Mouse (Mus musculus) monocyte, adult 5-6 weeks (primary cell): ENCODE measurements around the gene Dbh. TPM values are rescaled to one million over a fixed set of nuclear protein-coding genes. Genes with fewer than 3 reads are reported as not detected.

Experiments used
- ATAC-seq: fragments of 153-309, 156-312 bp; replicated peaks from 2 replicates; pipeline ENCODE4 v1.8.0; 2017; ENCODE audit warnings: mild to moderate bottlenecking; ENCODE audit not compliant: low TSS enrichment, insufficient number of reproducible peaks, severe bottlenecking, poor library complexity, low FRiP score
- total RNA-seq: library from RNA; stranded (forward); fragments of 200-1000, 200-491, 200-594 nt; gene quantifications from 3 replicates; pipeline ENCODE4 v1.2.3, GENCODE M21; 2017

Dbh gene
- total RNA-seq, 1 experiment from 2014 or later: not detected

- no peak for ATAC-seq
Measured at GRCm38 (mm10) chr2:27156596-27156995, 8.4 kb upstream of the Dbh start.

- no peak for ATAC-seq
Measured at GRCm38 (mm10) chr2:27161526-27161925, 3.5 kb upstream of the Dbh start.

DNA sequence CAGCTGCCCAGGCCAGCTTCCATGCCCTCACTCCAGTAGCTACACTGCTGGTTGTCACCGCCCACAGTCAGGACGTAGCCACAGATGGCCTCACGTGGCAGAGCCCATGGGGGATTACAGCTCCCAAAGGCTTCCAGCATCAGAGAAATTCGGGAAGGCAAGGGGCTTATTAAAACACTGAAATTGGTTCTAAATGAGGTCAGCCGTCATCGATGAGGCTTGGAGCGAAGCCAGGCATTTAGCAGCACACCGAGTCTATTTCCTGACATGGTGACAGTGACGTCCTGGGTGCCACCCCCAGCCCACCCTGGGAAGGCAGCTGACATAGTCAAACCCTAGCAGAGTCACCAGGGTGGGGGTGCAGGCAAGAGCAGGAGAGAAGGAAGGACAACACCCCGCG is 2.4 kb upstream of the Dbh start:
- ATAC-seq: no peak

DNA sequence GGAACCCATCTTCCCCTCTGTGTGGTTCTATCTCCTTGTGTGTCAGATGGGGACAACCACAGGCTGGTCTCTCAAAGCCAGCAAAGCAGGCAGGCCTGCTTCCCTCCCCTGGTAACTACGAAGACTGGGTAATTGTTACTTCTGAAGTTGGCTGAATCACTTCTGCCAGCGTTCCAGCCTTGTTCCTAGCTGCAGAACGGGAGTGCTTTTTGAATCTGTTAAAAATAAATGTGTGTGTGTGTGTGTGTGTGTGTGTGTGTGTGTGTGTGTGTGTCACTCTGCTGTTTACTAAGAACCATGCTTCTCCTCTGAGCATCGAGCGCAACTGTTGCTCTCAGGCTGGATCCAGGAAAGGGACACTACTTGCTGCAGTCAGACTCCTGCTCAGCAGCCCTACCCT is 1.2 kb upstream of the Dbh start:
- ATAC-seq: no peak

GRCm38 (mm10) chr2:27166074-27166473 is 1.0 kb downstream of the Dbh start:
- no peak for ATAC-seq

DNA sequence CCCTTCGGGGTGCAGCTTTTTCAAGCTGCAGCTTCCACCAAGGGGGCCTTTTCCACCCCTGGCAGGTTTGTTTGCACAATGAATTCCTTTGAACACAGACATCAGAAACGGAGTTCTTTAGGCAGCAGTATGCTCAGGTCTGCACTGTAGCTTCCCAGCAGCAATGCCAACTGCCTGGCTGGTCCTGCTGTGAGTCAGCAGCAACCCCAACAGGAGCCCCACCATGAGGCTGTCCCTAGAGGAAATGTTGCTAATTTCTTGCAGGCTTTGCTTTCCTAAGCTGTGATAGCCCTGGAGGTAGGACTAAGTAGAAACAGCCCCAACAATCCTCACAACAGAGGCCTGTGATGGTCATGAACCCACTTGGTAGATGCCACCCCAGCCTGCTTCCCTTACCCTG is 2.0 kb downstream of the Dbh start:
- no peak for ATAC-seq

GRCm38 (mm10) chr2:27174242-27174641 is 9.2 kb downstream of the Dbh start:
- ATAC-seq: no peak

GRCm38 (mm10) chr2:27175696-27176267 is 10.7 kb downstream of the Dbh start:
- no peak for ATAC-seq

GRCm38 (mm10) chr2:27179101-27179500 is 14.1 kb downstream of the Dbh start:
- ATAC-seq: no peak

GRCm38 (mm10) chr2:27181907-27182306 is 16.9 kb downstream of the Dbh start:
- no peak for ATAC-seq

GRCm38 (mm10) chr2:27183734-27184133 is 18.7 kb downstream of the Dbh start:
- ATAC-seq: no peak

GRCm38 (mm10) chr2:27187531-27187930 is 22.5 kb downstream of the Dbh start:
- no peak for ATAC-seq

- no peak for ATAC-seq
Measured at GRCm38 (mm10) chr2:27189994-27190393, 25.0 kb downstream of the Dbh start.

GRCm38 (mm10) chr2:27198551-27199246 is 33.7 kb downstream of the Dbh start:
- ATAC-seq: no peak

DNA sequence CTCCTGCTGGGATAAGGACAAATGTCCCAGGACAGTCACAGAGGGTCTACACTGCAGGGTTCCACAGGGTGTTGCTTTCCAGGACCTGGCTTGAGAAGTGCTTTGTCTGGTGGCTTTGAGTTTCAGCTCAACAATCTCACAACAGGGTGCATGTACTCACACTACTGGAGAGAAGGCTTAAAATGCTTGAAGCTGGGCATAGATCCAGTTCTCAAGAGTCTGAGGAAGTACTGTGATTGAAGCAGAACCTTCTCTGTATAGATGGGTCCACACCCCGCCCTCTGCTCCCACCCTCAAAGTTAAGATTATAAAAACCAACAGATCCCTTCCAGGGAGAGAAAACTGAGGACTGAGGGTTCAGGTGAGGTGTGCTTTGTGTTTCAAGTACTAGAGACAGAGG is 35.6 kb downstream of the Dbh start:
- no peak for ATAC-seq

GRCm38 (mm10) chr2:27205666-27206065 is 40.6 kb downstream of the Dbh start:
- ATAC-seq: no peak

- ATAC-seq: no peak
Measured at GRCm38 (mm10) chr2:27206128-27206797, 41.2 kb downstream of the Dbh start.

- ATAC-seq: no peak
Measured at GRCm38 (mm10) chr2:27207126-27207525, 42.1 kb downstream of the Dbh start.

GRCm38 (mm10) chr2:27209370-27209769 is 44.3 kb downstream of the Dbh start:
- ATAC-seq: no peak

GRCm38 (mm10) chr2:27209816-27210215 is 44.8 kb downstream of the Dbh start:
- no peak for ATAC-seq
